Mouse (Mus musculus) heart, postnatal 0 days (tissue): ENCODE measurements at regions not wholly inside any gene's neighbourhood (a gene's known extent, or its start where the extent isn't known, plus 50 kb on each side); places are given as distances from the start of the nearest gene placed in this dataset.

Source experiments
- ATAC-seq: fragments of 200-750 bp; cut with Nextera tagmentation; 2 replicates; pipeline ENCODE4 v1.8.0; 2017; ENCODE audit warnings: low read depth, moderate number of reproducible peaks, moderate library complexity; ENCODE audit not compliant: insufficient read depth
- DNase-seq: peaks from one replicate; pipeline ENCODE4 v3.0.0-alpha.2; 2016; ENCODE audit warnings: low spot score
- H3K27ac ChIP-seq: fragments of 300-500 bp; sonication (generic); 2 replicates; pipeline ENCODE4 v1.5.1; 2014; ENCODE audit warnings: low read depth, mild to moderate bottlenecking
- H3K27me3 ChIP-seq: fragments of 300-500 bp; sonication (generic); 2 replicates; pipeline ENCODE4 v1.6.1; 2014; ENCODE audit warnings: low read length, mixed read lengths; ENCODE audit not compliant: control insufficient read depth, insufficient read depth
- H3K36me3 ChIP-seq: fragments of 300-500 bp; sonication (generic); replicated peaks from 2 replicates; pipeline ENCODE4 v1.6.1; 2014; ENCODE audit warnings: low read length, mixed read lengths; ENCODE audit not compliant: control insufficient read depth, insufficient read depth
- H3K4me1 ChIP-seq: fragments of 300-500 bp; sonication (generic); 2 replicates; pipeline ENCODE4 v1.6.1; 2014; ENCODE audit warnings: antibody characterized with exemption; ENCODE audit not compliant: control insufficient read depth, insufficient read depth
- H3K4me2 ChIP-seq: fragments of 300-500 bp; sonication (generic); 2 replicates; pipeline ENCODE4 v1.6.1; 2014; ENCODE audit warnings: low read depth, mild to moderate bottlenecking, low read length, moderate library complexity
- H3K4me3 ChIP-seq: fragments of 300-500 bp; sonication (generic); 2 replicates; pipeline ENCODE4 v1.5.1; 2014; ENCODE audit warnings: low read depth, low read length
- H3K9ac ChIP-seq: fragments of 300-500 bp; sonication (generic); replicated peaks from 2 replicates; pipeline ENCODE4 v1.6.1; 2014; ENCODE audit warnings: low read depth, low read length, mixed read lengths
- H3K9me3 ChIP-seq: fragments of 300-500 bp; sonication (generic); replicated peaks from 2 replicates; pipeline ENCODE4 v1.6.1; 2016; ENCODE audit warnings: low read length; ENCODE audit not compliant: control insufficient read depth
- CTCF ChIP-seq: IDR thresholded peaks from 2 replicates; pipeline ENCODE4 v1.5.1; 2016; ENCODE audit warnings: antibody characterized with exemption, control low read depth, low read depth
- EP300 ChIP-seq: IDR thresholded peaks from 2 replicates; pipeline ENCODE4 v1.6.1; 2016; ENCODE audit warnings: antibody characterized with exemption, low read depth
- WGBS: fragments of 180-500 bp; shearing (Covaris S2); extraction: QIAGEN DNeasy Blood & Tissue Kit; methylation state at CpG from one replicate; pipeline ENCODE4 v1.1.7; 2014; 5-methylcytosine and 5-hydroxymethylcytosine counted together

GRCm38 (mm10) chr10:42082227-42082840 is 64.1 kb upstream of the Armc2 start:
- no peaks in the 10 kb centered on the region for H3K27me3 ChIP-seq
- H3K9ac ChIP-seq: no peak overlapping the region
- peak; percentile 36; the same call in 1 of the 2 replicates for ATAC-seq
- H3K4me2 ChIP-seq: no peak overlapping the region
- no peaks in the 10 kb centered on the region for H3K36me3 ChIP-seq
- no peak overlapping the region for H3K27ac ChIP-seq
- TF ChIP-seq EP300 (peak; percentile 71; the same call in 1 of the 2 replicates), CTCF (no peak)
- H3K4me3 ChIP-seq: no peak overlapping the region
- peaks cover 12% of the 10 kb centered on the region; the same call in 1 of the 2 replicates for H3K4me1 ChIP-seq
- peak; percentile 75 for DNase-seq
- WGBS: 10% methylated on average over 7 of the region's 7 CpGs
- H3K9me3 ChIP-seq: no peaks in the 10 kb centered on the region

DNA sequence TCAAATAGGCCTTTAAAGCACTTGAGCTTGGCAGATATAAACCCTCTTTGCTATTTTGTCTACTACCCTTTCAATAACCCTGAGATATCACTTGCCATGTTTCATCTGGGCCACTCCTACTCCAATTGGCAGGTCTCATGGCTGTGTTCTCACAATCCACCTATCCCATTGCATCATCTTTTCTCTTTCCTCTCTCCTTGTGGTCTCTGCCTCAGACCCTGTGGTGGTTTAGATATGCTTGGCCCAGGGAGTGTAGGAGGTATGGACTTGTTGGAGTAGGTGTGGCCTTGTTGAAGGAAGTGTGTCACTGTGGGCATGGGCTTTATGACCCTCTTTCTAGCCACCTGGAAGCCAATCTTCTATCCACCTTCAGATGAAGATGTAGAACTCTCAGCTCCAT is 61.5 kb upstream of the Armc2 start:
- Histone ChIP-seq H3K4me3 (no peak overlapping the region), H3K27ac (no peak overlapping the region), H3K27me3 (no peaks in the 10 kb centered on the region), H3K9ac (no peak overlapping the region), H3K4me2 (no peak overlapping the region), H3K4me1 (peaks cover 12% of the 10 kb centered on the region; the same call in 1 of the 2 replicates), H3K9me3 (no peaks in the 10 kb centered on the region), H3K36me3 (no peaks in the 10 kb centered on the region)
- no peak for TF ChIP-seq CTCF
- no peak for TF ChIP-seq EP300
- no peak for ATAC-seq
- DNase-seq: no peak

DNA sequence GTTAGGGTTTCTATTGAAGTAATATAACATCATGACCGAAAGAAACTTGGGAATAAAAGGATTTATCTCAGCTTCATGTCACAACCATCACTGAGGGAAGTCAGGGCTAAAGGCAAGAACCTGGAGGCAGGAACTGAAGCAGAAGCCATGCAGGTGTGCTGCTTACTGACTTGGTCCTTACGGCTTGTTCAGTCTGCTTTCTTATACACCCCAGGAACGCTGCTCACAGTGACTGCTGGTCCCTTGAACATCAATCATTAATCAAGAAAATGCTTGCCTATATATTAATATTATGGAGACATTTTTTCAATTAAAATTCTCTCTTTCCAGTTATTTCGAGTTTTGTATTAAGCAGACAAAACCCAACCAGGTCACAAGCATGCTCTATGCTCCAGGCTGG is 58.5 kb upstream of the Armc2 start:
- no peaks in the 10 kb centered on the region for H3K9me3 ChIP-seq
- H3K27me3 ChIP-seq: no peaks in the 10 kb centered on the region
- H3K36me3 ChIP-seq: no peaks in the 10 kb centered on the region
- ATAC-seq (no peak), DNase-seq (no peak)
- peaks cover 6% of the 10 kb centered on the region for H3K4me1 ChIP-seq
- no peak overlapping the region for H3K4me2 ChIP-seq
- no peak overlapping the region for H3K9ac ChIP-seq
- no peak overlapping the region for H3K4me3 ChIP-seq
- 79% methylated on average over 4 of the region's 4 CpGs for WGBS
- TF ChIP-seq CTCF (no peak), EP300 (no peak)
- H3K27ac ChIP-seq: no peak overlapping the region

- Histone ChIP-seq H3K4me1 (peaks cover 4% of the 10 kb centered on the region), H3K27me3 (no peaks in the 10 kb centered on the region), H3K4me2 (no peak overlapping the region), H3K36me3 (no peaks in the 10 kb centered on the region), H3K9me3 (no peaks in the 10 kb centered on the region), H3K9ac (no peak overlapping the region), H3K27ac (no peak overlapping the region), H3K4me3 (no peak overlapping the region)
- DNase-seq (no peak), ATAC-seq (no peak)
- 79% methylated on average over 3 of the region's 6 CpGs for WGBS
- TF ChIP-seq EP300 (no peak), CTCF (no peak)
Observed at GRCm38 (mm10) chr10:42075545-42075944, 57.3 kb upstream of the Armc2 start.

DNA sequence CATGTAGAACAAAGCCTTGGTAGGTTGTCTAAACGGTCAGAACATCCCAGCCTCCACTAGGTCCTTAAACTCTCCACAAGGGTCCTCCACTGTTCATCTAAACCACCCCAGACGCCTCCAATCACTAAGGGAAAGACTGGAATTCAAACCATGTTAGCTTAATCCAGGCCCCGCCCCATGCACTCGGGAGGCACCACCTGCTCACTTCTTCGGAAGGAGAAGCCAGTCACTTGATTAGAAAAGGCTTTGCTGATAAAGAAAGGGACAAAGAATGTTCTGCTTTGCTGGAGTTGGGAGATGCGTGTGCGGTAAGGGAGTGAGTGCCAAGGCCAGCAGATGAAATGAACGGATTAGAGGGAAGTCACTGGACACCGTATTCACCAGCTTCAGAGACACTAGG is 54.5 kb upstream of the Armc2 start:
- no peaks in the 10 kb centered on the region for H3K27me3 ChIP-seq
- no peaks in the 10 kb centered on the region for H3K36me3 ChIP-seq
- no peak overlapping the region for H3K27ac ChIP-seq
- H3K9ac ChIP-seq: no peak overlapping the region
- DNase-seq (peak; percentile 26), ATAC-seq (peak; percentile 30; the same call in 1 of the 2 replicates)
- 20% methylated on average over 9 of the region's 9 CpGs for WGBS
- TF ChIP-seq EP300 (no peak), CTCF (no peak)
- H3K9me3 ChIP-seq: no peaks in the 10 kb centered on the region
- peak overlapping the region; percentile 21; the same call in 1 of the 2 replicates for H3K4me2 ChIP-seq
- H3K4me3 ChIP-seq: no peak overlapping the region
- peaks cover 4% of the 10 kb centered on the region for H3K4me1 ChIP-seq

DNA sequence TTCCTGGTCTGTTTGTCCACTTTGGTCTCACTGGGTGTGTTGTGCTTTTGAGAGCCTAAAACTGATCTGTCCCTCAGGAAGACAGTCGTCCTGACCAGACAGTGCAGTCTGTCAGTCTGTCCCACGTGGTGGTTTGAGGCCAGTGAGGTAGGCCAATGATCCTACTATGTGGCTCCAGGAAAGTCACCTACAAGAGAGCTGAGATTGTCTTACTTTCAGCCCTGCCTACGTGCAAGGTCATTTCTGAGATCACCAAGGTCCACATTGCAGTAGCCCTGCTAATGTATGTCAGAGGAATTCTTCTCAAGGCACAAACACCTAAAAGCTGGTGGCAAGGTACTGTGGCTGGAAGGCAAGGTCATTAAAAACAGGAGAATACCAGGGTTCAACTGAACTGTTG is 53.9 kb upstream of the Armc2 start:
- H3K4me1 ChIP-seq: peaks cover 4% of the 10 kb centered on the region
- no peak overlapping the region for H3K4me2 ChIP-seq
- no peaks in the 10 kb centered on the region for H3K27me3 ChIP-seq
- ATAC-seq: no peak
- H3K9ac ChIP-seq: no peak overlapping the region
- WGBS: 47% methylated on average over 3 of the region's 3 CpGs
- no peak for DNase-seq
- TF ChIP-seq EP300 (no peak), CTCF (no peak)
- no peaks in the 10 kb centered on the region for H3K9me3 ChIP-seq
- no peak overlapping the region for H3K4me3 ChIP-seq
- H3K36me3 ChIP-seq: no peaks in the 10 kb centered on the region
- H3K27ac ChIP-seq: no peak overlapping the region
